Mouse (Mus musculus): ENCODE results near the gene Dbi. TPM values are rescaled to one million over a fixed set of nuclear protein-coding genes. Genes with fewer than 3 reads are reported as not detected.

Dbi gene
- 647 and 658 TPM in 2 replicates for polyA plus RNA-seq (2016; fragmentation: Nextera tagmentation; extraction: Ambion mirVana)

- Histone ChIP-seq H3K4me3 (peak within 1 kb of the TSS; percentile 74), H3K9me3 (no peaks in the 10 kb centered on the region), H3K27me3 (ENCODE audit: insufficient read depth, poor library complexity, severe bottlenecking) (no peaks in the 10 kb centered on the region), H3K4me1 (peaks cover 33% of the 10 kb centered on the region), H3K27ac (peak within 1 kb of the TSS; percentile 93), H3K36me3 (peaks cover 25% of the 10 kb centered on the region)
- 2% methylated on average over 52 of the region's 52 CpGs for WGBS
- peak; percentile 99 for DNase-seq (ENCODE audit: low spot score)
These were observed at the start of gene Dbi, which contains the start of gene 3110009E18Rik for GRCm38 (mm10) chr1:120120969-120121811. Gene Dbi (minus strand): TSS chr1:120121078. Gene 3110009E18Rik (plus strand): TSS chr1:120121187.

- WGBS = 79% methylated on average over 7 of the region's 7 CpGs
- Histone ChIP-seq H3K9me3 (no peaks in the 10 kb centered on the region), H3K4me3 (no peak overlapping the region), H3K4me1 (no peaks in the 10 kb centered on the region), H3K36me3 (no peaks in the 10 kb centered on the region), H3K27me3 (ENCODE audit: insufficient read depth, poor library complexity, severe bottlenecking) (no peaks in the 10 kb centered on the region), H3K27ac (no peak overlapping the region)
- DNase-seq (ENCODE audit: low spot score) = no peak
These were observed 49.4 kb upstream of the Dbi start for GRCm38 (mm10) chr1:120170307-120170706.

GRCm38 (mm10) chr1:120168674-120169073 is 47.8 kb upstream of the Dbi start:
- no peaks in the 10 kb centered on the region for H3K27me3 ChIP-seq (ENCODE audit: insufficient read depth, poor library complexity, severe bottlenecking)
- H3K9me3 ChIP-seq = no peaks in the 10 kb centered on the region
- no peaks in the 10 kb centered on the region for H3K4me1 ChIP-seq
- H3K4me3 ChIP-seq = no peak overlapping the region
- DNase-seq (ENCODE audit: low spot score) = no peak
- 88% methylated on average over 7 of the region's 7 CpGs for WGBS
- no peak overlapping the region for H3K27ac ChIP-seq
- H3K36me3 ChIP-seq = no peaks in the 10 kb centered on the region

- WGBS = 64% methylated on average over 4 of the region's 4 CpGs
- DNase-seq (ENCODE audit: low spot score) = no peak
- H3K9me3 ChIP-seq = no peaks in the 10 kb centered on the region
- no peaks in the 10 kb centered on the region for H3K27me3 ChIP-seq (ENCODE audit: insufficient read depth, poor library complexity, severe bottlenecking)
- no peak overlapping the region for H3K27ac ChIP-seq
- no peaks in the 10 kb centered on the region for H3K36me3 ChIP-seq
- no peaks in the 10 kb centered on the region for H3K4me1 ChIP-seq
- no peak overlapping the region for H3K4me3 ChIP-seq
These were observed 47.1 kb upstream of the Dbi start for GRCm38 (mm10) chr1:120168016-120168415.

GRCm38 (mm10) chr1:120162616-120163015 is 41.7 kb upstream of the Dbi start:
- Histone ChIP-seq H3K9me3 (no peaks in the 10 kb centered on the region), H3K36me3 (no peaks in the 10 kb centered on the region), H3K4me3 (no peak overlapping the region), H3K27ac (no peak overlapping the region), H3K4me1 (no peaks in the 10 kb centered on the region), H3K27me3 (ENCODE audit: insufficient read depth, poor library complexity, severe bottlenecking) (no peaks in the 10 kb centered on the region)
- DNase-seq (ENCODE audit: low spot score) = no peak
- 50% methylated on average over 1 of the region's 1 CpGs for WGBS

GRCm38 (mm10) chr1:120161502-120161901 is 40.6 kb upstream of the Dbi start:
- Histone ChIP-seq H3K27ac (no peak overlapping the region), H3K9me3 (no peaks in the 10 kb centered on the region), H3K27me3 (ENCODE audit: insufficient read depth, poor library complexity, severe bottlenecking) (no peaks in the 10 kb centered on the region), H3K4me1 (no peaks in the 10 kb centered on the region), H3K4me3 (no peak overlapping the region), H3K36me3 (no peaks in the 10 kb centered on the region)
- no peak for DNase-seq (ENCODE audit: low spot score)
- 89% methylated on average over 5 of the region's 5 CpGs for WGBS

GRCm38 (mm10) chr1:120158474-120159127 is 37.7 kb upstream of the Dbi start:
- H3K4me1 ChIP-seq = no peaks in the 10 kb centered on the region
- H3K36me3 ChIP-seq = no peaks in the 10 kb centered on the region
- no peak overlapping the region for H3K4me3 ChIP-seq
- WGBS = 87% methylated on average over 9 of the region's 9 CpGs
- no peak for DNase-seq (ENCODE audit: low spot score)
- H3K27me3 ChIP-seq (ENCODE audit: insufficient read depth, poor library complexity, severe bottlenecking) = no peaks in the 10 kb centered on the region
- H3K9me3 ChIP-seq = no peaks in the 10 kb centered on the region
- H3K27ac ChIP-seq = no peak overlapping the region

GRCm38 (mm10) chr1:120155325-120155724 is 34.4 kb upstream of the Dbi start:
- no peak for DNase-seq (ENCODE audit: low spot score)
- Histone ChIP-seq H3K4me1 (no peaks in the 10 kb centered on the region), H3K4me3 (no peak overlapping the region), H3K27me3 (ENCODE audit: insufficient read depth, poor library complexity, severe bottlenecking) (no peaks in the 10 kb centered on the region), H3K9me3 (no peaks in the 10 kb centered on the region), H3K36me3 (no peaks in the 10 kb centered on the region), H3K27ac (no peak overlapping the region)
- WGBS = 23% methylated on average over 1 of the region's 1 CpGs

GRCm38 (mm10) chr1:120154232-120154631 is 33.4 kb upstream of the Dbi start:
- Histone ChIP-seq H3K9me3 (no peaks in the 10 kb centered on the region), H3K27ac (no peak overlapping the region), H3K27me3 (ENCODE audit: insufficient read depth, poor library complexity, severe bottlenecking) (no peaks in the 10 kb centered on the region), H3K36me3 (no peaks in the 10 kb centered on the region), H3K4me1 (no peaks in the 10 kb centered on the region), H3K4me3 (no peak overlapping the region)
- DNase-seq (ENCODE audit: low spot score) = no peak

- H3K36me3 ChIP-seq = no peaks in the 10 kb centered on the region
- H3K27ac ChIP-seq = no peak overlapping the region
- H3K27me3 ChIP-seq (ENCODE audit: insufficient read depth, poor library complexity, severe bottlenecking) = no peaks in the 10 kb centered on the region
- no peak overlapping the region for H3K4me3 ChIP-seq
- no peak for DNase-seq (ENCODE audit: low spot score)
- H3K4me1 ChIP-seq = no peaks in the 10 kb centered on the region
- H3K9me3 ChIP-seq = no peaks in the 10 kb centered on the region
These were observed 26.1 kb upstream of the Dbi start for GRCm38 (mm10) chr1:120146994-120147393.

GRCm38 (mm10) chr1:120145527-120146216 is 24.8 kb upstream of the Dbi start:
- Histone ChIP-seq H3K9me3 (no peaks in the 10 kb centered on the region), H3K27ac (no peak overlapping the region), H3K4me1 (no peaks in the 10 kb centered on the region), H3K36me3 (no peaks in the 10 kb centered on the region), H3K4me3 (no peak overlapping the region), H3K27me3 (ENCODE audit: insufficient read depth, poor library complexity, severe bottlenecking) (no peaks in the 10 kb centered on the region)
- WGBS = 87% methylated on average over 8 of the region's 8 CpGs
- DNase-seq (ENCODE audit: low spot score) = no peak

- WGBS = 84% methylated on average over 5 of the region's 5 CpGs
These were observed 21.7 kb upstream of the Dbi start for GRCm38 (mm10) chr1:120142551-120142950.

GRCm38 (mm10) chr1:120140144-120140693 is 19.3 kb upstream of the Dbi start:
- no peaks in the 10 kb centered on the region for H3K9me3 ChIP-seq
- H3K27me3 ChIP-seq (ENCODE audit: insufficient read depth, poor library complexity, severe bottlenecking) = no peaks in the 10 kb centered on the region
- no peak overlapping the region for H3K27ac ChIP-seq
- H3K4me3 ChIP-seq = no peak overlapping the region
- WGBS = 83% methylated on average over 9 of the region's 9 CpGs
- no peaks in the 10 kb centered on the region; the same call in 1 of the 2 replicates for H3K4me1 ChIP-seq
- no peak for DNase-seq (ENCODE audit: low spot score)
- H3K36me3 ChIP-seq = no peaks in the 10 kb centered on the region

More at GRCm38 (mm10) chr1:120142551-120142950, 21.7 kb upstream of the Dbi start:
- H3K27ac ChIP-seq = no peak overlapping the region
- no peaks in the 10 kb centered on the region for H3K9me3 ChIP-seq
- H3K27me3 ChIP-seq (ENCODE audit: insufficient read depth, poor library complexity, severe bottlenecking) = no peaks in the 10 kb centered on the region
- no peak overlapping the region for H3K4me3 ChIP-seq
- no peaks in the 10 kb centered on the region for H3K36me3 ChIP-seq
- no peak for DNase-seq (ENCODE audit: low spot score)
- no peaks in the 10 kb centered on the region; the same call in 1 of the 2 replicates for H3K4me1 ChIP-seq

Data from heart, embryonic 10.5 days (tissue).